Mouse (Mus musculus) thymus, postnatal 36 days (tissue): Measurements from ENCODE around the gene Rbp7.
A peak's percentile ranks its signal among the peaks of the same experiment; 100 is the strongest.
"Not testable (repeated sequence)": the region's sequence is repeated elsewhere in the genome, so short reads cannot be mapped to it uniquely, and the experiment has no call there.

Source experiments
- DNase-seq, 2 experiments: peaks; one replicate each; pipeline ENCODE4 v3.0.0; 2022; ENCODE audit warnings: mixed read lengths in 2 of 2

Gene Rbp7

DNA sequence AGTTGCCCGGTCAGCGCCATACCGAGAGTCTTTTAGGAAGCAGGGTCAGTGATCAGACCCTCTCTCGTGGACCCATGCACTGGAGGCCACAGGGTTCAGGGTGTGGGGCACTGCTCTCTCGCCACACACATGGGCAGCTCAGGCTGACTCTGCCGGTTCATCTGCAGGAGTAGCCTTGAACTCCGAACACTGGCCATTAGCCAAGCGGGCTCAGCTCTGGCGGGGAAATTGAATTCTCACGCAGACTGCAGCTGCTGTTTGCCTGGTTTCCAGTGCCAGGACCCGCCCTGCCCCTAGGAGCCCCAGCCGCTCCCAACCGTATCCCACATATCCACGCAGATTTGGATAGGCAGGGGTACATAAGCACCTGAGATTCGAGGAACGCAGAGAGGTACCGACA, 515 bp downstream of the Rbp7 start:
- no peak for DNase-seq

DNA sequence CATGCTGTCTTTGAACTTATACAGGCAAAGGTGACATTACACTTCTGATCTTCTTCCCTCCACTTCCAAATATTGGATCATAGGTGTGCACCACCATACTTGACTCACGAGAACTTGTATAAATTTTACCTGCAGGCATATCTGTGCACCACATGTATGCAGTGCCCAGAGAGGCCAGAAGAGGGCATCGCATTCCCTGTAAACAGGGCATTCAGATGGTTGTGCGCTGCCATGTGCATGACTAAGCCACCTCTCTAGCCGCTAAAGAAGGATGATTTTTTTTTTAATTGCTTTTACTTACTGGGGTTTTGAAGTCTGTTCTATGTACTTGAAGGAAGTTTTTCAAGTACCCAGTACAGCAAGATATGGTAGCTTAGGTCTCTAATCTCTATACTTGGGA, 1.1 kb downstream of the Rbp7 start:
- peak; percentile 80 for DNase-seq

DNA sequence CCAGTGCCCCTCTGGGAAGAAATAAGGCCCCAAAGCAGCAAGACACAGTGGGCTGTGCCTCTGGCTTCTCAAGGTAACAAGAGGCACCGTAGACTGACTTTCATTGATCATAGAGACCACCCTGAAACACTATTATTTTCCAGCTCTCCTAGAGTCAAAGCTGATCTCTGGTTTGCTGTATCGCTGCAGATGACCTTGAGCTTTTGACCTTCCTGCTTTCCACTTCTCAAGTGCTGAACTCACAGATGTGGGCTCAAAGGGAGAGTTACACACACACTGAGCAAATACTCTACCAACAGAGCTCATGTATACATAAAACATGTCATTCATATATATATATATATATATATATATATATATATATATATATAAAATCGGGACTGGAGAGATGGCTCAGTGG, 4.1 kb downstream of the Rbp7 start:
- DNase-seq: no peak

DNA sequence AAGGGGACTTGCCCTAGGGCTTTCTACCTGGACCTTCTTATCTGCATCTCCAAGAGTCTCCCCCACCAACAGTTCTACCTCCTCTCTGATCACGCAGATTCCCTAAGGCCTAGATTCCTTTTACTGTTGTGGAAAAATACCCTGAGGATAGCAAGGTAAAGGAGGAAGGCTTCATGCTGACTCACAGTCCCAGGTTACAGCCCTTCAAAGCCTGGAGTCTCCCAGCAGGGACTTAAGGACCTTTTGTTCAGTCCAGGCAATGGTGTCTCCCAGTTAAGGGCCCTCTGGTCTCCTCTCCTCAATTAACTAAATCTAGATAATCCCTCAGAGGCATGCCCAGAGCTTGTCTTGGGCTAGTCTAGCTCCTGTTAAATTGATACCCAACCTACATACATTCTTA, 8.5 kb downstream of the Rbp7 start:
- no peak for DNase-seq

DNA sequence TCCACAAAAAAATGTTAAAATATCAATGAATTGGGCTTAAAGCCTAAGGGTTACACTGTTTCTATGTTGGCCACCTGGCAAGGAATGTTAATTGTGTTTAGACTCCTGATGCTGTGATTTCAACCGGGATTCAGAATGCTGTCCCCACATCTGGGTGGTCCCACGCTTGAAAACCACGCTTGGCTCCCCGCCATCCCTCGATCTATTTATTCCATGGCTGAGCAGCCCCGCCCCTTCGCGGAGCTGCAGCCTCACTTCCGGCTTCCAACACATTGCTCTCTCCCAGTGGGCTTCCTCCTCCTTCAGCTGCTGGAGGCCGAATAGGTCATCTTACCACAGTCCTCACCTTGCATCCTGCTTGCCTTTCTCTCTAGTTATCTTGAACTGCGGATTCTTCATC, 8.9 kb downstream of the Rbp7 start:
- peak; percentile 39 to 57 for DNase-seq

DNA sequence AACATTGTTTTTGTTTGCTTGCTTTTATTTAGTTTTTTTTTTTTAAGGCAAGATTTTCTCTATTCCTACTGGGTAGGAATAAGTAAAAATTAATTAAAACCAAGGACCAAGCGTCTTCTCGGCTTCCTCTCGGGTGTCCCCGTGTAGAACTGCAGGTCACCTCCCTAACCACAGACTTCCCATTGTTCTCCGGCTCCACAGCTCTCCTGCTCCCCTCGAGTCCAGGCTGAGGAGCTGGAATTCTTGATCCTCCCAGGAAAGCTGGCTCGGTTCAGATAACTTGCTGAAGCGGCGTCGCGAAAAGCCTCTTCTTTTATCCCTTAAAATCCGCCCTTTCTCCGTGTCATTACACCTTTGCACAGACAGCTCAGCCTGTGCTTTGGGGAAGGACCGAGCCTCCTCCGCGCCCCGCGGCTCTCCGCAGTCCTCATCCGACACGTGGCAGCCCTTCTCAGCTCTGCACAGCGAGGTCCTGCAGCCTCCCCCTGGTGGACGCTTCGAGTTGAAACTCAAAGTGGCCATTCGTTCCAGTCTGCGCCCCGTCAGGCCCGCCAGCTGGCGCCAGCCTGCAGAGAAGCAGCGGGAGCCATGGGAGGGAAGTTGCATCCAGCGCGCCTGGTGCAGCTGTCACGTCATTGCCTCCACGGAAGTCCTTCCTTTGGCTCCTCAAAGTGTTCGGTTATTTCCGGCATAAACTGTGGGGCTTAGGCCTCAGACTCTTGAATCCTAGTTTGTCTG, 9.6 kb downstream of the Rbp7 start:
- peak; percentile 82 to 89 for DNase-seq

DNA sequence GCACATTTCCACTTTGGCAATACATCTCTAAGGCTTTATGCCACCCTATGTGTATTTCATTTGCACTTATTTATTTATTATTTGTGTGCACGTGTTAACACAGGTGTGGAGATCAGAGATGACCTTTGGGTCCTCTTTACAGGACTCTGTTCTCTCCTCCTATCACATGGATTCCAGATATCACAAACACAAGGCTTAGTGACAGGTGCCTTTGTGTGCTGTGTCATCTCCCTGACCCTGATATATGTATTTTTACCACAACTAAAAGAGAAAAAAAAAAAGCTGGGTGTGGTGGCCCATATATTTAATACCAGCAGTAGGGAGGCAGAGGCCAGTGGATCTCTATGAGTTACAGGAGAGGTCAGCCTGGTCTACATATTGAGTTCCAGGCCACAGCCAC, 10.3 kb downstream of the Rbp7 start:
- no peak for DNase-seq

DNA sequence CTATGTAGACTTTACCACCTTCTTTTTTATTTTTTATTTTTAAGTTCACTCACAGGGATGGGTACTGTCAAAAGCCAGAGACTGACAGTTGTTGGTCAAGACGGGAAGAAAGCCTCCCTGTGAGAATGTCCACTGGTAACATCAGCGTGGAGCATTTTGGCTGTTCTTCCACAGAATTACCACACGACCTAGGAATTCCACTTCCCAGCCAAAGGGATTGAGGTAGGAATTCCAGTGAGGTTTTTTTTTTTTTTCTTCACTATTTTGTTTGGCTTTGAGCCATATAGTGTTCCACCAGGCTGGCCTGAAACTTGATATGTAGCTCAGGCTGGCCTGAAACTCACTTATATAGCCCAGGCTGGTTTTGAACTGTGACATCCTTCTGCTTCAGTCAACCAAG, 12.3 kb downstream of the Rbp7 start:
- no peak for DNase-seq

DNA sequence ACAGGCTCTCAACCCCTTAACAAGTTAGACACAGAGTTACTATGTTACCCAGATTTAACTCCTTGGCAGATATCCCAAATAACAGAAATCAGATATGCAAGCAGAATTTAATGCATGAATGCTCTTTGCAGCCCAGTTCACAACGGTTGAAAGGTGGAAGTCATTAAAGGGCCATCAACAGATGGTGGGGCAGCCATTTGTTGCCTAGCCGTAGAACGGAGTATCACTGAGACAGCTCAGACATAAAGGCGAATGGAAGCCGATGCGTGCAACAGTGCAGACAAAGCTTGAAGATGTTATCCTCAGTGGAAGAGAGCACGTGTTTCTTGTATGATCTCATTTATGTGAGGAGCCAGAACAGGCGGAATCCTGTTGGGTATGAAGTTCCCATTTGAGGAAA, 14.2 kb downstream of the Rbp7 start:
- DNase-seq: no peak

DNA sequence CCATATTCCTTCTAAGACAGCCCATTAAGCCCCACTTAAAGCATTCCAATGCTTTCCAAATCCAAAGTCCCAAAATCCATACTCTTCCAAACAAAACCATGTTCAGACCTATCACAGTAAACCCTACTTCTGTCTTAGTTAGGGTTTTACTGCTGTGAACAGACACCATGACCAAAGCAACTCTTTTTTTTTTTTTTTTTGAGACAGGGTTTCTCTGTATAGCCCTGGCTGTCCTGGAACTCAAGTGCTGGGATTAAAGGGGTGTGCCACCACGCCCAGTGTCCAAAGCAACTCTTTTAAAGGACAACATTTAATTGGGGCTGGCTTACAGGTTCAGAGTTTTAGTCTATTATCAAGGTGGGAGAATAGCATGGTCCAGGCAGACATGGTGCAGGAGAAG, 22.9 kb downstream of the Rbp7 start:
- DNase-seq: not testable (repeated sequence)

DNA sequence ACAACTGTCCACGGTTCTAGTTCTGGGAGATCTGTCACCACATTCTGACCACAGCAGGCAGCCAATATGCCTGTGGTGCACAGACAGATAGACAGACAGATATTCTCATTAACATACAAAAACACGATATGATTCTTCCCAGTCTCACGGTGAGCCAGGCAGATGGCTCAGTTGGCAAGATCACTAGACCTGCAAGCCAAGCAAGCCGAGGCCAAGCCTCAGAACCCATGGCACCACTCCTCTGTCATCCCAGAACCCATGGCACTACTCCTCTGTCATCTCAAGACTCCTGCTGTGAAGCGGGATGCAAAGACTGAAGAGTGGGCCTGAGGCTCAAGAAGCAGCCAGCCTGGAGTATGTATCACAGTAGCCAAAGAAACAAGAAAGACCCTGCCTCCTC, 25.2 kb downstream of the Rbp7 start:
- no peak for DNase-seq

DNA sequence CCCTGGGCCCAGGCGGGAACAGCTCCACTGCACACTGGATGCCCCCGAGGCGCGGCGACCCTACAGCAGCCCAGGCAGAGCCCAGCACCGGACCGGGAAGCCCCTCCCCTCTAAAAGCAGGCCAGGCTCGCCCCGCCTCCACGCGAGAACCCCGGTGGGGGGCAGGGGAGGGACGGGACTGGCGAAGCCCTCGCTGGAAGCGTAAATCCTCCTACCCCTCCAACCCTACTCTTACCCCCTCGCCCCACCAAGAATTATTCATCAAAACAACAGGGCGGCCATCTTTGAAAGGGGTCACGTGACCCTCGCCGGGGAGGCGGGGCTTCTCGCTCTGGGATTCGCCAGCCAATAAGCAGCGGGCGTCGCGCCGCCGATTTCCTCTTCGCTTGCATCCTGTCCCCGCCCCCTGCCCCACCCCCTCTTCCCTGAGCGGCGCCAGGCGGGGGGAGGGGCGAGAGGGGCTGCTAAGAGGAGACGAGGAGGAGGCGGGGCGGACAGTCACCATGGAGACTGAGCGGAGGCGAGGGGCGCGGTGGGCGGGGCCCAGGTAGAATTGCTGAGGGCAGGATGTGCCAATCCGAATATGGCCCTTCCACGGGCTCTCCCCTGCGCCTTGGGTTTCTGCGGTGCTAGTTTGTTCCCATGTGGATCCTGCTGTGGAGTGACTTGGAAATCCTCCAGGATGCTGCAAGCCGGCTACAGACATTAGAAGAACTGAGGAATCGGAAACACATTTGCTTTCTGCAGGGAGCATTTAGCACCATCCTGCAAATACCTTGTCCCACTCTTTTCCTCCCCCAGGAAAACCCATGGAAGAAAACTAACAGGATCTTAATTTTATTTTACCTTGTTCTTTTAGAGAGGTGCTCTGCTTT, 28.2 kb downstream of the Rbp7 start, which contains the start of gene Ube4b:
TSS of gene Ube4b (minus strand) at position 425 of the 875 bp plus-strand sequence.
- peak; percentile 99 to 100 for DNase-seq

DNA sequence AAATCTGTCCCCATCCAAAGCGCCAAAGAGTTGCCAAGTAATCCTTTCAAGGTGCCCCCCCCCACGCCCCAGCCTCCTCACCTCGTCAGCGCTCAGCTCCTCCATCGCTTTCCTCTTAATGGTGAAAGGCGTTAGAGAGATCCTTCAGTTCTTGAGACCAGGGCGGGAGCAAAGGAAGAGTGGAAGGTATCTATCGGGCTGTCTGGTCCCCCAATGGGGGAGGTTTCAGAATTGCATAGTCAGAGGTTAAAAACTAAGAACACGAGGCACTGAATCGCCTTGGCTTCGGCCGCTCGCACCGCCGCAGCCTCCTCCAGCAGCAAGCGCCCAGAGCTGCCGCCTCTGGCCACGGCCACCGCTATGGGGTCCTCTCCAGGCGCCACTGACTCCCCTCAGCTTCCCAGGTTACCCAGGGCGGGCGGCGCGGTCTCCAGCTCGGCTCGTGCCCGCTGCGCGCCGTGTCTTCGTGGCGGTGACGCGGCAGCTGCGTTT, 28.9 kb downstream of the Rbp7 start:
- no peak for DNase-seq

DNA sequence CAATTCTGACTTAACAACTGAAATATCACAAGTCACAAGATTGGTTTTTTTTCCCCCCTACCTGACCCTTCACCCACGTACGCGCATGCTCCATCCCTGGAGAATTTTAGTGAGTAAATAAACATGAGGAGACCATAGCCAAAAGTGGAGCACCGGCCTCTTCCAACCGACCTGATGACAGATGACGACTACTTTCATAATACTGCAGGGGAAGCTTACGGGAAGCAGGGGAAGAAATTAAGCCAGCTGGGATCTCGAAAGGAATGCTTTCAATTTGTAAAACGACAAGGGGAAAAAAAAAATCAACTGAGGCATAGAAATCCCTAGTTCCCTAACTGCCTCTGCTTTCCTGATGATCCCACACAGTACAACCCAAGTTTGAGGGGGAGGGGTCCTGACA, 30.0 kb downstream of the Rbp7 start:
- DNase-seq: no peak

DNA sequence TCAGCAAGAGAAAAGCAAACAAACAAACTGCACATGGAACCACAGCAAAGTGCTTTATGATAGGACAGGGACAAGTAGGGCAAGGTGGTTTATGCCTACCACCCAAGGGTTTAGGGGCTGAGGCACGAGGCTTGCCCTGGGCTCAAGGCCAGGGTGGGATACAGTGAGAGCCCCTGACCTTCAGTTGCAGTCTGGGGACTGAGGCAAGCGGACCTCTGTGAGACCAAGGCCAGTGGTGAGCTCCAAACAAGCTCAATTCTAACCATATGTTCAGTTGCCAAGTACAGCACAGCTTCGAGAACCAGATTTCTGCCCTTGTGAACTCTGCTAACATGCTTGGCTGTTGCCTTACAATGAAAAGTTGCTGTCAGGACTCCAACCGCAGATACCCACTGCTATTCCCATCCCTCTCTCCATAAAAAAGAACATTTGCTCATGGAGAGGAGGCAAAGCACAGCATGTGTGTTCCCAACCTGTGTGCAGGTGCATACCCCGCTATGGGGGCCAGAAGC, 36.9 kb downstream of the Rbp7 start:
- no peak for DNase-seq

DNA sequence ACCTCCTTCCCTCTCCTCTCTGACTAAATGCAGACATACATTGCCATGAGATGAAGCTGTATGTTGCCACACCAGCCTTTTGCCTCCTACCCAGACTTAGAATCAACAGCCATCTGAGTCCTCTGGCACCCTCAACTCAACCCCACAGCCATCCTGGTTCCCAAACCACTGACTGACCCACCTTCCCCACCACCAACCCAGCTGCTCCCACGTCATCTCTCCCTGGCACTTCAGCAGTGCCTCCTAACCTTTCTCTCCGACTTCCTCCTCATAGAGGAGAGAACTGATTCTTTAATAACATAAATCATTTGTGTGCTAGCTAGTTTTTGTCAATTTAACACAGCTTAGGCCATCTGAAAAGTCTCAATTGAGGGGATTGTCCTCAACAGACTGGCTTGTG, 37.8 kb downstream of the Rbp7 start:
- no peak for DNase-seq

DNA sequence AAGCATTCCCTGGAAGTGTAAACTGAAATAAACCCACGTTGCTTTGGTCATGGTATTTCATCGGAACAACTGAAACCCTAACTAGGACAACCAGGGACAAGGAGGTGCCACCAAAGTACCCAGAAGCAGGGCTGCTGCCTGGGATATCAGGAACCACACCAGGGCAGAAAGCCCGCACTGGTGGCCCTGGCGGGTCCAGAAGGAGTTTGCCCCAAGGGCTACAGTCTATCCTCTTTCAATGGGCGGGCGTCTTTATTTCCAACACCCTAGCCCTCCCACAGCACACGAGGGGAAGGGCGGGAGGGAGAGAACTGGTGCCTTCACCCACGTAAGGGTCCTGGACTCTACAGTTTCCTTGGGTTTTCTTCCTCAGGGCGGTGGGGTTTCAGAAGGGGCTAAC, 38.4 kb downstream of the Rbp7 start:
- no peak for DNase-seq

DNA sequence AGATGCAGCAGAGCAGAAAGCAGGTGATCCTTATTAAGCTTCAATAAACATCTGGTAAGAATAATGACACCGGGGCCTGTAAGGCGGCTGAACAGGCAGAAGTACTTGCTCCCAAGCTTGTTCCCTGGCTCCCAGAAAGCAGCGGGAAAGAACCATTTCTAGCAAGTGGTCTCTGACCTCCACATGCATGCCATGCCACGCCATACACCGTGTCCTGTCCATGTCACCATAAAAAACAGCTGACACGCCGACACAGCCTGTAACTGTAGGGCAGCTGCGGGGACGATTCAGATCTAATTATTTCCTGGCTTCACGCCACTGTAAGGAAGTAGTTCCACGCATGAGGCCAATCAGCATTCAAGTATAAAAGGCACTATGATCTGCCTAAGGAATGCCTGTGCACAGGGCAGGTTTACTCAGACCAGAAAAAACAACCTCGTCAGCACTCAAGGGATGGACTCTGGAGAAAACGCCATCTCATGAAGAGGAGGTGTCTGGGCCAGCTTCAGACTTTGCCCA, 39.1 kb downstream of the Rbp7 start:
- no peak for DNase-seq

DNA sequence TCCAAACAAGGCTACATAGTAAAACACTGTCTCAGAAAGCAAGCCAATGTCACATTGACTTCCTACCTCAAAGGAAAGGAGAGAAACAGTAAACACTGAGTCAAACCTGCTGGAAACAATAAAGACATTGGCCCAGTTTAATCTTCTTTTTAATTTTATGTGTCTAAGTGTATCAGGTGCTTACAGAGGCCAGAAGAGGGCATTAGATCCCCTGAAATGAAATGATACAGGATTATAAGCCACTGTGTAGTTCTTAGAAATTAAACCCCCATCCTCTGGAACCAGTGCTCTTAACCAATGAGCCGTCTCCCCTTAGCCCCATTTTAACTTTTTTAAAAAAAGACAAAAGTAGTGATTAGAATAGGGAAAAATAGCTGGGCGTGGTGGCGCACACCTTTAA, 40.5 kb downstream of the Rbp7 start:
- no peak for DNase-seq

DNA sequence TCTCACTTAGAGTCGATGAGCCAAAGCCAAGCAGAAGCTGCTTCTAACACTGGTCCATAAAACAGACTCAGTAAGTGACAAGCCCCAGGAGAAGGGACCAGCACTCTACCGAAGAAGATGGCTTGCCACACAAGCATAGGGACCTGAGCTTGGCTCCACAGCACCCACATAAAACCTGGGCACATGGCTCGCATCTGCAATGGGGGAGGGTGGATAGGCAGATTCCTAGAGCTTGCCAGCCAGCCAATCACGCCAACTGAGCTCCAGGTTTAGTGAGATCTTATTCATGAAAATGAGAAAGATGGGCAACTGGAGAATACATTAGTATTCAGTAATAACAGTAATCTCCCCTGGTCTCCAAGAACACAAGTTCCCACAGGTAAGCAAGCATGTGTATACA, 45.0 kb downstream of the Rbp7 start:
- DNase-seq: no peak

DNA sequence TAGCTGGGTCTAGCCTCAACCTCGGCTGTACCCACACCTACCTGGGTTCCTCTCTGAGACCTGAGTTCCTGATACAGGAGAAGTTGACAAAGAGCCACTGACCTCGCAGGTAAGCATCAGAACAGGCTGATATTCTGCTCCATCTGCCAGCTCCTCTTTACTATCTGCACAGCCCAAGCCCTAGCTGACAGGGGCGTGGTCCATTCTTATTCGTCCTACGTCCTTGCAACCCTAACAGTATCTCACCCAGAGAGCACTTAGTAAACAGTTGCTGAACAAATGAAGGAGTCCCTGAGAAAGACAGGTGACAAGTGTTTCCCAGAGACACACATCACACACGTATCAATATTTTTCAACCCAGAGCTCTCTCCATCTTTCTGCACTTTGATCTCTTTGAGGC, 46.4 kb downstream of the Rbp7 start:
- no peak for DNase-seq

DNA sequence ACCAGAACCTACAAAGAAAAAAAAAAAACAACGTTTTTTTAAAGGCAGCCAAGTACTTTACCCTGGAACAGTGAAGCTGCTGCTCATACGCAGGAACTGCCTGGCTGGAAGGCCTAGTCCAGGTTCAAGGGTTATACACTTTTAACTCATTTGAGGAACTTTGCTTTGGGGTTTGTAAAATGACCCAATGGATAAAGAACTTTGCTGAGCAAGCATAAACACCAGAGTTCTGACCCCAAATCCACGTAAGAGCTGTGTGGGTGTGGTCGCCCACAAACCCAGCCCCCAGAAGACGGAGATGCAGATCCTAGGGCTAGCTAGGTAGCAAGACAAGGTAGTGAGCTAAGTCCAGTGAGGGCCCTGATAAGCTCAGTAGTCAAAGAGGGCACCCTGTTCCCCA, 47.3 kb downstream of the Rbp7 start:
- DNase-seq: no peak

DNA sequence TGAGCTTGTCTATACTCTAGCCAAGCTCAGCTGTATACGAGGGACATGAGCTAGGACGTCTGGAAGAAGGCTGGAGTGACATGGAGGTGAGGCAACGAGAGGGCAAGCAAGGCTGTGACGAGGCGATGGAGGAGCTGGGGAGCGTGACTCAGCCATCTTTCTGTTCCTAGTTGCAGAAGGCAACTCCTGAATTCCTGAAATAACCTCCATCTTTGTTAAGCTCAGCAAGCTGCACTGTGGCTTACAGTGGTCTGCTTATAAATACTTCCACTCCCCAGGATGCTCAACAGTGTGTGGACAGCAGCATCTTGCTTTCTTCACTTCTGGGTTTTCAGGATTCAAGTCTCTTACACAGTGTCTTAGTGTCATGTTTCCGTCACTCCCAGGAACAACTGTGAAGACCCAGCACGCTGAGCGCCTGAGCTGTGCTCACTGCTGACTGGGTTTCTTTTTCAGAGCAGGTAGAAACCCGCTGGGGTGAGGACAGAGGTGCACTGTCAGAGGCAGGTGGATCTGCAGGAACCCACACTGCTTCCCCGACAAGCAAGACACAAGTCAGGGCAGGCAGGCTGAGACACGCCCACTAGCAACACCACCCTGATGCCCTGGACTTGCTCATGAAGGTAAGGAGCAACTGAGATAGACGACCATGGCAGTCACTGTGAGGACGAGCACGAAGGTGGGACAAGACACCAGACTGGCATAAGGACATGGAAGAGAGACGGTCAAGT, 48.9 kb downstream of the Rbp7 start:
- no peak for DNase-seq
